Mouse (Mus musculus): ENCODE measurements around the gene Zmynd11.

- no peak for TF ChIP-seq CTCF (IDR thresholded peaks at IDR 0.05; ENCODE audit: borderline replicate concordance, insufficient read depth, low read depth, low read length)
- TF ChIP-seq POLR2A (IDR thresholded peaks at IDR 0.05; ENCODE audit: borderline replicate concordance, insufficient read depth, low read length): no peak
Observed at GRCm38 (mm10) chr13:9737024-9737423, 28.1 kb downstream of the Zmynd11 start.

Data from cerebellum, adult 2 months (tissue).